Mouse (Mus musculus): ENCODE results near the gene Fank1. TPM values are rescaled to one million over a fixed set of nuclear protein-coding genes. Genes with fewer than 3 reads are reported as not detected.
A peak's percentile ranks its signal among the peaks of the same experiment; 100 is the strongest.

The Fank1 gene
- polyA plus RNA-seq, 1 experiment, result not detected

- no peak overlapping the region for H3K27ac ChIP-seq (ENCODE audit: insufficient read depth, low read length)
- H3K4me3 ChIP-seq (ENCODE audit: insufficient read depth, low read length), result no peak overlapping the region
- TF ChIP-seq CTCF (IDR thresholded peaks at IDR 0.05; ENCODE audit: borderline replicate concordance, insufficient read depth, low read length), result peak; percentile 88
- TF ChIP-seq POLR2A (IDR thresholded peaks at IDR 0.05; ENCODE audit: low read depth, low read length), result no peak
- H3K4me1 ChIP-seq (ENCODE audit: control insufficient read depth, insufficient read depth, low read length), result no peaks in the 10 kb centered on the region
Measured at GRCm38 (mm10) chr7:133856278-133856677, 79.6 kb downstream of the Fank1 start.

DNA sequence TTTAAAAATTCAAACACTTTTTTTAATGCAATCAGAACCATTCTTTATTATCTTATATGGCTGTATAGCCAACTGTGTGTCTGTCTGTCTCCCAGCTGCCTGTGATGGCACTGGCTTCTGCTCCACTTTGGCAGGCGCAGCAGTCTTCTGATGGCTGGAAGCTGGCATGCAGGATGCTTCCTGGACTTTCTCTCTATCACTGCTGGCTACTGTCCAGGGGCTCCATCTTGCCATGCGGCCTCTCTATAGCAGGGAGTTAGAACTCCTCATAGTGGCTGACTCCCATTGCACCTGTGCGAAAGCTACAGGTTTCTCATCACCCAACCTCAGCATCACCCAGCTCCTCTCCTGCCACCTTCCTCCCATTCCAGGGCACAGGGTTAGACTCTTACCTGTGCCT, 81.8 kb downstream of the Fank1 start:
- Histone ChIP-seq H3K27ac (ENCODE audit: insufficient read depth, low read length) (no peak overlapping the region), H3K4me3 (ENCODE audit: insufficient read depth, low read length) (no peak overlapping the region), H3K4me1 (ENCODE audit: control insufficient read depth, insufficient read depth, low read length) (no peaks in the 10 kb centered on the region)
- TF ChIP-seq POLR2A (IDR thresholded peaks at IDR 0.05; ENCODE audit: low read depth, low read length) (no peak), CTCF (IDR thresholded peaks at IDR 0.05; ENCODE audit: borderline replicate concordance, insufficient read depth, low read length) (no peak)

- Histone ChIP-seq H3K4me1 (ENCODE audit: control insufficient read depth, insufficient read depth, low read length) (no peaks in the 10 kb centered on the region), H3K4me3 (ENCODE audit: insufficient read depth, low read length) (no peak overlapping the region), H3K27ac (ENCODE audit: insufficient read depth, low read length) (no peak overlapping the region)
- TF ChIP-seq CTCF (IDR thresholded peaks at IDR 0.05; ENCODE audit: borderline replicate concordance, insufficient read depth, low read length), result no peak
- TF ChIP-seq POLR2A (IDR thresholded peaks at IDR 0.05; ENCODE audit: low read depth, low read length), result no peak
Measured at GRCm38 (mm10) chr7:133859548-133859947, 82.9 kb downstream of the Fank1 start.

- Histone ChIP-seq H3K4me1 (ENCODE audit: control insufficient read depth, insufficient read depth, low read length) (no peaks in the 10 kb centered on the region), H3K4me3 (ENCODE audit: insufficient read depth, low read length) (no peak overlapping the region), H3K27ac (ENCODE audit: insufficient read depth, low read length) (no peak overlapping the region)
- TF ChIP-seq POLR2A (IDR thresholded peaks at IDR 0.05; ENCODE audit: low read depth, low read length), result no peak
- TF ChIP-seq CTCF (IDR thresholded peaks at IDR 0.05; ENCODE audit: borderline replicate concordance, insufficient read depth, low read length), result no peak
Measured at GRCm38 (mm10) chr7:133862233-133862632, 85.6 kb downstream of the Fank1 start.

- no peaks in the 10 kb centered on the region for H3K4me1 ChIP-seq (ENCODE audit: control insufficient read depth, insufficient read depth, low read length)
- TF ChIP-seq POLR2A (IDR thresholded peaks at IDR 0.05; ENCODE audit: low read depth, low read length) (no peak), CTCF (IDR thresholded peaks at IDR 0.05; ENCODE audit: borderline replicate concordance, insufficient read depth, low read length) (no peak)
Measured at GRCm38 (mm10) chr7:133862723-133863122, 86.1 kb downstream of the Fank1 start.

DNA sequence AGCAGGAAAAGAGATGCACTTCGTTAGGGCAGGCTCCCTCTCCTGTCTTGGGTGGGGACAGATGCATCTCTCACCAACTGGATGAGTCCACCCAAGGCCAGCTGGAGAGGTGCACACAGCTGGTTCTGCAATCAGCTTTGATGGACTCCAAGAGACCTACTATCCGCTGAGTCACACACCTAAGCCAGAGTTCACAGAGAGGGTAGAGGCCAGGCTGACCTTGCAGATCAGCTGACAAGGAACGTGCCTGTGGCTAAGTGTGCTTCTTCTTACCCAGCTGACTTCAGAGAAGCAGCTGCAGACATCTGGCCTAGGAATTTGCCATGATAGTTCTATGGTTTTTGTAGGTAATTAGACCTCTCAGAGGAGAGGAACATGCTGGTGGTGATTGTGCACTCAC, 86.5 kb downstream of the Fank1 start:
- no peak for TF ChIP-seq POLR2A (IDR thresholded peaks at IDR 0.05; ENCODE audit: low read depth, low read length)
- no peak for TF ChIP-seq CTCF (IDR thresholded peaks at IDR 0.05; ENCODE audit: borderline replicate concordance, insufficient read depth, low read length)
- no peak overlapping the region for H3K4me3 ChIP-seq (ENCODE audit: insufficient read depth, low read length)

More at GRCm38 (mm10) chr7:133862723-133863122, 86.1 kb downstream of the Fank1 start:
- H3K27ac ChIP-seq (ENCODE audit: insufficient read depth, low read length), result no peak overlapping the region
- H3K4me3 ChIP-seq (ENCODE audit: insufficient read depth, low read length), result no peak overlapping the region

DNA sequence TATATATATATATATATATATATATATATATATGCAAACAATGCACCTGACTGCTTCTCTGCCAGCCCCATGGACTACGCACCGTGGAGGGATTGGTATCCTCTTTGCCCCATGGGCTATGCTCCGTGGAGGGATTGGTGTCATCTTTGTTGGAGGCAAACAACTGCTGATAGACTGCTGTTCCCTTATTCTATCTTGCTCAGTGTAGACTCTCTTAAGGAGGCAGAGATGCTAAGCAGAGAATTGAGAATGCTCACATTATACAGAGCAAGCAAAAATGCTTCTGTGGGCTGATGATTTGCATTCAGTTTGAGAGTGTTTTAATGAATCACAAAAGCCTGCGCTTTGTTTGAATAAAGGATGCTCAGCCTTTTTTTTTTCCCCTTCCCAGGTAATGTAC, 87.0 kb downstream of the Fank1 start:
- H3K27ac ChIP-seq (ENCODE audit: insufficient read depth, low read length), result no peak overlapping the region
- H3K4me1 ChIP-seq (ENCODE audit: control insufficient read depth, insufficient read depth, low read length), result no peaks in the 10 kb centered on the region
- no peak overlapping the region for H3K4me3 ChIP-seq (ENCODE audit: insufficient read depth, low read length)
- TF ChIP-seq CTCF (IDR thresholded peaks at IDR 0.05; ENCODE audit: borderline replicate concordance, insufficient read depth, low read length) (no peak), POLR2A (IDR thresholded peaks at IDR 0.05; ENCODE audit: low read depth, low read length) (no peak)

More for the DNA sequence above, 86.5 kb downstream of the Fank1 start:
- H3K27ac ChIP-seq (ENCODE audit: insufficient read depth, low read length), result no peak overlapping the region
- no peaks in the 10 kb centered on the region for H3K4me1 ChIP-seq (ENCODE audit: control insufficient read depth, insufficient read depth, low read length)

GRCm38 (mm10) chr7:133870265-133870664, 93.6 kb downstream of the Fank1 start:
- TF ChIP-seq CTCF (IDR thresholded peaks at IDR 0.05; ENCODE audit: borderline replicate concordance, insufficient read depth, low read length) (no peak), POLR2A (IDR thresholded peaks at IDR 0.05; ENCODE audit: low read depth, low read length) (no peak)
- Histone ChIP-seq H3K4me3 (ENCODE audit: insufficient read depth, low read length) (no peak overlapping the region), H3K4me1 (ENCODE audit: control insufficient read depth, insufficient read depth, low read length) (no peaks in the 10 kb centered on the region), H3K27ac (ENCODE audit: insufficient read depth, low read length) (no peak overlapping the region)

- TF ChIP-seq POLR2A (IDR thresholded peaks at IDR 0.05; ENCODE audit: low read depth, low read length), result no peak
- TF ChIP-seq CTCF (IDR thresholded peaks at IDR 0.05; ENCODE audit: borderline replicate concordance, insufficient read depth, low read length), result no peak
- no peaks in the 10 kb centered on the region for H3K4me1 ChIP-seq (ENCODE audit: control insufficient read depth, insufficient read depth, low read length)
- no peak overlapping the region for H3K27ac ChIP-seq (ENCODE audit: insufficient read depth, low read length)
- H3K4me3 ChIP-seq (ENCODE audit: insufficient read depth, low read length), result no peak overlapping the region
Measured at GRCm38 (mm10) chr7:133872701-133873100, 96.0 kb downstream of the Fank1 start.

DNA sequence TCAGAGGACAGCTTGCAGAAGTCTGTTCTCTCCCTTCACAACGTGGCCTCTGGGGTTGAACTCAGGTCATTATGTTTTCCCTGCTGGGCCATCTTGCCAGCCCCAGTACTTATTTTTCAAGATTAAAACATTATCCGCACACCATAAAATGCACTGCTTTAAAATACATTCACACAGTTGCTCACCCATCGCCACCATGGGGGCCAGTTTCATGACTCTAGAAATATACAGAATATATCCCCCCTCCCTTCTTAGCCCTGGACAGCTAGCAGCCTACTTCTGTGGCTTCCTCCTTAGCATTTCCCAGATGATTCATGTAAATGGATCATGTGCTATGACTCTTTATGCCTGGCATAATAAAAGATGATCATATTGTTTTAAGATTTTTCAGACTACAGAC, 99.5 kb downstream of the Fank1 start:
- TF ChIP-seq CTCF (IDR thresholded peaks at IDR 0.05; ENCODE audit: borderline replicate concordance, insufficient read depth, low read length) (no peak), POLR2A (IDR thresholded peaks at IDR 0.05; ENCODE audit: low read depth, low read length) (no peak)
- no peaks in the 10 kb centered on the region for H3K4me1 ChIP-seq (ENCODE audit: control insufficient read depth, insufficient read depth, low read length)
- H3K4me3 ChIP-seq (ENCODE audit: insufficient read depth, low read length), result no peak overlapping the region
- no peak overlapping the region for H3K27ac ChIP-seq (ENCODE audit: insufficient read depth, low read length)
